Mouse (Mus musculus): Measurements from ENCODE around the gene Slc12a4.

GRCm38 (mm10) chr8:106007135-106007534 is 41.2 kb upstream of the Slc12a4 start:
- TF ChIP-seq CTCF (IDR thresholded peaks at IDR 0.05) (no peak), EP300 (IDR thresholded peaks at IDR 0.05) (peak; percentile 80)

Measured in lung, postnatal 0 days (tissue).